Mouse (Mus musculus) forebrain, embryonic 16.5 days (tissue): ENCODE results near the gene Polr3g. TPM values are rescaled to one million over a fixed set of nuclear protein-coding genes. Genes with fewer than 3 reads are reported as not detected.

Experiments
- ATAC-seq: fragments of 200-750 bp; cut with Nextera tagmentation; 2 replicates; pipeline ENCODE4 v1.8.0; 2017; ENCODE audit warnings: mild to moderate bottlenecking, moderate library complexity
- H3K27ac ChIP-seq: fragments of 300-500 bp; sonication (generic); 2 replicates; pipeline ENCODE4 v1.5.1; 2014; ENCODE audit warnings: low read length, control low read depth
- H3K27me3 ChIP-seq: fragments of 300-500 bp; sonication (generic); replicated peaks from 2 replicates; pipeline ENCODE4 v1.6.1; 2014; ENCODE audit warnings: low read length; ENCODE audit not compliant: control insufficient read depth, insufficient read depth
- H3K36me3 ChIP-seq: fragments of 300-500 bp; sonication (generic); 2 replicates; pipeline ENCODE4 v1.6.1; 2014; ENCODE audit not compliant: control insufficient read depth, insufficient read depth
- H3K4me1 ChIP-seq: fragments of 300-500 bp; sonication (generic); replicated peaks from 2 replicates; pipeline ENCODE4 v1.6.1; 2014; ENCODE audit warnings: low read length; ENCODE audit not compliant: control insufficient read depth, insufficient read depth
- H3K4me2 ChIP-seq: fragments of 300-500 bp; sonication (generic); 2 replicates; pipeline ENCODE4 v1.6.1; 2014; ENCODE audit warnings: mild to moderate bottlenecking, low read length, control low read depth
- H3K4me3 ChIP-seq: fragments of 300-500 bp; sonication (generic); replicated peaks from 2 replicates; pipeline ENCODE4 v1.5.1; 2014; ENCODE audit warnings: mild to moderate bottlenecking, low read length, control low read depth
- H3K9ac ChIP-seq: fragments of 300-500 bp; sonication (generic); replicated peaks from 2 replicates; pipeline ENCODE4 v1.6.1; 2014; ENCODE audit warnings: low read depth, low read length, control low read depth
- H3K9me3 ChIP-seq: fragments of 300-500 bp; sonication (generic); 2 replicates; pipeline ENCODE4 v1.6.1; 2016; ENCODE audit warnings: low read length; ENCODE audit not compliant: control insufficient read depth
- WGBS: fragments of 180-500 bp; shearing (Covaris S2); extraction: QIAGEN DNeasy Blood & Tissue Kit; methylation state at CpG from one replicate; pipeline ENCODE4 v1.1.7; 2014; 5-methylcytosine and 5-hydroxymethylcytosine counted together
- polyA plus RNA-seq: library from polyadenylated mRNA; unstranded; fragments of >200 nt; fragmentation: Nextera tagmentation; extraction: Ambion mirVana; gene quantifications from 2 replicates; pipeline ENCODE4 v1.2.1, GENCODE M21; 2015

Polr3g gene
- 3.3 and 3.8 TPM in 2 replicates for polyA plus RNA-seq

GRCm38 (mm10) chr13:81710775-81711545 is at the start of gene Polr3g, which contains the start of gene Mblac2:
Gene Polr3g (minus strand): TSS chr13:81711013.
Gene Mblac2 (plus strand): TSS chr13:81711341.
- under 1% methylated on average over 61 of the region's 61 CpGs for WGBS
- ATAC-seq, result peak; percentile 97
- Histone ChIP-seq H3K9ac (peak within 1 kb of the TSS; percentile 79), H3K27ac (peak within 1 kb of the TSS; percentile 85), H3K9me3 (no peaks in the 10 kb centered on the region; the same call in 1 of the 2 replicates), H3K4me1 (peaks cover 19% of the 10 kb centered on the region), H3K4me2 (peak within 1 kb of the TSS; percentile 86), H3K27me3 (no peaks in the 10 kb centered on the region), H3K36me3 (no peaks in the 10 kb centered on the region), H3K4me3 (peak within 1 kb of the TSS; percentile 85)

GRCm38 (mm10) chr13:81760379-81760778 is 49.6 kb upstream of the Polr3g start:
- no peaks in the 10 kb centered on the region for H3K36me3 ChIP-seq
- H3K9me3 ChIP-seq, result no peaks in the 10 kb centered on the region
- H3K4me3 ChIP-seq, result no peak overlapping the region
- H3K9ac ChIP-seq, result no peak overlapping the region
- no peaks in the 10 kb centered on the region for H3K27me3 ChIP-seq
- H3K4me2 ChIP-seq, result no peak overlapping the region
- H3K27ac ChIP-seq, result no peak overlapping the region
- ATAC-seq, result peak; percentile 54
- WGBS, result 27% methylated on average over 3 of the region's 3 CpGs
- 0 out of 2 replicates have a peak, but pooled peaks cover 3% of the 10 kb centered on the region for H3K4me1 ChIP-seq

GRCm38 (mm10) chr13:81757058-81757660 is 46.3 kb upstream of the Polr3g start:
- WGBS, result 90% methylated on average over 5 of the region's 5 CpGs
- no peaks in the 10 kb centered on the region for H3K36me3 ChIP-seq
- H3K4me1 ChIP-seq, result 0 out of 2 replicates have a peak, but pooled peaks cover 3% of the 10 kb centered on the region
- no peaks in the 10 kb centered on the region for H3K9me3 ChIP-seq
- H3K27me3 ChIP-seq, result no peaks in the 10 kb centered on the region
- no peak overlapping the region for H3K9ac ChIP-seq
- no peak overlapping the region for H3K4me3 ChIP-seq
- no peak overlapping the region for H3K4me2 ChIP-seq
- no peak overlapping the region for H3K27ac ChIP-seq
- ATAC-seq, result no peak

- Histone ChIP-seq H3K36me3 (no peaks in the 10 kb centered on the region), H3K27ac (no peak overlapping the region), H3K9ac (no peak overlapping the region), H3K4me1 (no peaks in the 10 kb centered on the region), H3K4me3 (no peak overlapping the region), H3K27me3 (no peaks in the 10 kb centered on the region), H3K9me3 (no peaks in the 10 kb centered on the region), H3K4me2 (no peak overlapping the region)
- 95% methylated on average over 1 of the region's 1 CpGs for WGBS
- no peak for ATAC-seq
These were observed 44.5 kb upstream of the Polr3g start for GRCm38 (mm10) chr13:81755324-81755723.

- Histone ChIP-seq H3K27ac (no peak overlapping the region), H3K4me2 (no peak overlapping the region), H3K4me3 (no peak overlapping the region), H3K36me3 (no peaks in the 10 kb centered on the region), H3K9me3 (no peaks in the 10 kb centered on the region), H3K9ac (no peak overlapping the region), H3K4me1 (no peaks in the 10 kb centered on the region), H3K27me3 (no peaks in the 10 kb centered on the region)
- no peak for ATAC-seq
These were observed 44.1 kb upstream of the Polr3g start for GRCm38 (mm10) chr13:81754878-81755277.

- Histone ChIP-seq H3K27me3 (no peaks in the 10 kb centered on the region), H3K9me3 (no peaks in the 10 kb centered on the region), H3K4me2 (no peak overlapping the region), H3K4me1 (no peaks in the 10 kb centered on the region), H3K27ac (no peak overlapping the region), H3K36me3 (no peaks in the 10 kb centered on the region), H3K4me3 (no peak overlapping the region), H3K9ac (no peak overlapping the region)
- WGBS, result 34% methylated on average over 2 of the region's 2 CpGs
- ATAC-seq, result no peak
These were observed 33.2 kb upstream of the Polr3g start for GRCm38 (mm10) chr13:81744092-81744396.

GRCm38 (mm10) chr13:81743391-81744091 is 32.7 kb upstream of the Polr3g start:
- no peaks in the 10 kb centered on the region for H3K36me3 ChIP-seq
- no peak overlapping the region for H3K9ac ChIP-seq
- no peak overlapping the region for H3K4me3 ChIP-seq
- WGBS, result 52% methylated on average over 10 of the region's 10 CpGs
- no peaks in the 10 kb centered on the region for H3K27me3 ChIP-seq
- H3K4me2 ChIP-seq, result no peak overlapping the region
- no peak for ATAC-seq
- H3K4me1 ChIP-seq, result no peaks in the 10 kb centered on the region
- H3K9me3 ChIP-seq, result no peaks in the 10 kb centered on the region
- H3K27ac ChIP-seq, result no peak overlapping the region

GRCm38 (mm10) chr13:81740898-81741297 is 30.1 kb upstream of the Polr3g start:
- Histone ChIP-seq H3K27me3 (no peaks in the 10 kb centered on the region), H3K27ac (no peak overlapping the region), H3K9me3 (no peaks in the 10 kb centered on the region), H3K4me1 (no peaks in the 10 kb centered on the region), H3K4me3 (no peak overlapping the region), H3K9ac (no peak overlapping the region), H3K36me3 (no peaks in the 10 kb centered on the region), H3K4me2 (no peak overlapping the region)
- ATAC-seq, result no peak
- WGBS, result 54% methylated on average over 3 of the region's 3 CpGs

GRCm38 (mm10) chr13:81736606-81737005 is 25.8 kb upstream of the Polr3g start:
- H3K27ac ChIP-seq, result no peak overlapping the region
- H3K9ac ChIP-seq, result no peak overlapping the region
- no peaks in the 10 kb centered on the region for H3K9me3 ChIP-seq
- H3K4me1 ChIP-seq, result no peaks in the 10 kb centered on the region
- no peaks in the 10 kb centered on the region for H3K36me3 ChIP-seq
- no peak overlapping the region for H3K4me2 ChIP-seq
- no peaks in the 10 kb centered on the region for H3K27me3 ChIP-seq
- ATAC-seq, result no peak
- WGBS, result 88% methylated on average over 5 of the region's 5 CpGs
- no peak overlapping the region for H3K4me3 ChIP-seq
